Mouse (Mus musculus) midbrain, embryonic 16.5 days (tissue): Measurements from ENCODE around the gene Arsb. TPM values are rescaled to one million over a fixed set of nuclear protein-coding genes. Genes with fewer than 3 reads are reported as not detected.

Source experiments
- ATAC-seq: fragments of 200-750 bp; cut with Nextera tagmentation; 2 replicates; pipeline ENCODE4 v1.8.0; 2017; ENCODE audit warnings: moderate TSS enrichment
- H3K27ac ChIP-seq: fragments of 300-500 bp; sonication (generic); 2 replicates; pipeline ENCODE4 v1.5.1; 2014; ENCODE audit warnings: mild to moderate bottlenecking, low read length, mixed read lengths
- H3K27me3 ChIP-seq: fragments of 300-500 bp; sonication (generic); 2 replicates; pipeline ENCODE4 v1.6.1; 2014; ENCODE audit warnings: low read depth, low read length, mixed read lengths; ENCODE audit not compliant: control insufficient read depth, insufficient read depth
- H3K36me3 ChIP-seq: fragments of 300-500 bp; sonication (generic); 2 replicates; pipeline ENCODE4 v1.6.1; 2014; ENCODE audit warnings: mild to moderate bottlenecking, low read length, moderate library complexity, mixed read lengths; ENCODE audit not compliant: control insufficient read depth, insufficient read depth
- H3K4me1 ChIP-seq: fragments of 300-500 bp; sonication (generic); 2 replicates; pipeline ENCODE4 v1.6.1; 2014; ENCODE audit warnings: mild to moderate bottlenecking, low read length, mixed read lengths; ENCODE audit not compliant: control insufficient read depth, insufficient read depth
- H3K4me2 ChIP-seq: fragments of 300-500 bp; sonication (generic); 2 replicates; pipeline ENCODE4 v1.6.1; 2014; ENCODE audit warnings: mild to moderate bottlenecking, low read length, mixed read lengths
- H3K4me3 ChIP-seq: fragments of 300-500 bp; sonication (generic); 2 replicates; pipeline ENCODE4 v1.5.1; 2014; ENCODE audit warnings: low read depth, mild to moderate bottlenecking, low read length, moderate library complexity, mixed read lengths
- H3K9ac ChIP-seq: fragments of 300-500 bp; sonication (generic); 2 replicates; pipeline ENCODE4 v1.6.1; 2014; ENCODE audit warnings: low read depth, low read length, mixed read lengths
- H3K9me3 ChIP-seq: fragments of 300-500 bp; sonication (generic); replicated peaks from 2 replicates; pipeline ENCODE4 v1.6.1; 2014; ENCODE audit warnings: mild to moderate bottlenecking, low read length, mixed read lengths; ENCODE audit not compliant: control insufficient read depth, poor library complexity, severe bottlenecking
- WGBS: fragments of 180-500 bp; shearing (Covaris S2); extraction: QIAGEN DNeasy Blood & Tissue Kit; methylation state at CpG from one replicate; pipeline ENCODE4 v1.1.7; 2014; 5-methylcytosine and 5-hydroxymethylcytosine counted together
- polyA plus RNA-seq: library from polyadenylated mRNA; unstranded; fragments of >200 nt; fragmentation: Nextera tagmentation; extraction: Ambion mirVana; gene quantifications from 2 replicates; pipeline ENCODE4 v1.2.1, GENCODE M21; 2015

Gene Arsb
- polyA plus RNA-seq, 1 experiment from 2014 or later = 11.8 TPM

DNA sequence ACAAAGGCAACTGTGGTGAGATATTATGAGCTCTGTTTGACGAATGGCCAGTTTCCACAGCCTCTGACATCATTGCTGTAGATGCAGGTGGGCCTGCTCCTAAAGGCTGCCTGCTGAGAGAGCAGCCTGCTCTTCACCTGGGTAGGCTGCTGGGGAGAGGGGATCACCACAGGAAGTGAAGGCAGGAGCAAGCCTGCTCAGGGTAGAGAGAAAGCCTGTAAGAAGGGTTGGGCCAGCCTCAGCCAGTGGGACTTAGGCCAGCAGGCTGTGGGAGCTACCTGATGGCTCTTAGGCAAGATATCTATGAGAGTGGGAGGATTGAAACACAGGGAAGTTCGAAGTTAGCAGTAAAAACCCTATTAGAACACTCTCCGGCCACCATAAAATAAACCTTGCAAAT, 117.5 kb downstream of the Arsb start:
- Histone ChIP-seq H3K27me3 (no peaks in the 10 kb centered on the region), H3K9me3 (no peaks in the 10 kb centered on the region), H3K4me2 (no peak overlapping the region), H3K36me3 (no peaks in the 10 kb centered on the region), H3K4me1 (no peaks in the 10 kb centered on the region), H3K27ac (no peak overlapping the region), H3K9ac (no peak overlapping the region), H3K4me3 (no peak overlapping the region)
- WGBS = 87% methylated on average over 3 of the region's 3 CpGs
- ATAC-seq = no peak

DNA sequence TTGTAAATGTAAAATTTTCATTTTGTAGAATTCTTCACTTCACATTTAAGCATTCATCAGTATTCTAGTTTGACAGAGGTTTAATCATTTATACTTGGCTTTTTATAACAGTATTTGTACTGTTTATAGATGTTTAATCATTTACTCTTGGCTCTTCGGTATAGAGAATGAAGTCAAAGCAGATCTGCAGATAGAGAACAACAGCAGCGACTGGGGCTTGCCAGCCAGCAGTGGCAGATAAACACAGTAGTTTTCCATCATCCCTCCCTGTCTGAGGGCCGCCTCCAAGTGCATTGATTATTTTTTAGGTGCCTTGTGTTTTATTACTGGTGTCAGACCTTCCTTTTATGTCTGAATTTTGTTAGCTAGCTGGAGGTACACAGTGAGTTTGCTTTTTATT, 118.6 kb downstream of the Arsb start:
- H3K9ac ChIP-seq = no peak overlapping the region
- ATAC-seq = no peak
- no peaks in the 10 kb centered on the region for H3K4me1 ChIP-seq
- no peaks in the 10 kb centered on the region for H3K27me3 ChIP-seq
- no peak overlapping the region for H3K27ac ChIP-seq
- no peak overlapping the region for H3K4me2 ChIP-seq
- H3K4me3 ChIP-seq = no peak overlapping the region
- H3K36me3 ChIP-seq = no peaks in the 10 kb centered on the region
- no peaks in the 10 kb centered on the region for H3K9me3 ChIP-seq
- WGBS = 85% methylated on average over 3 of the region's 3 CpGs

DNA sequence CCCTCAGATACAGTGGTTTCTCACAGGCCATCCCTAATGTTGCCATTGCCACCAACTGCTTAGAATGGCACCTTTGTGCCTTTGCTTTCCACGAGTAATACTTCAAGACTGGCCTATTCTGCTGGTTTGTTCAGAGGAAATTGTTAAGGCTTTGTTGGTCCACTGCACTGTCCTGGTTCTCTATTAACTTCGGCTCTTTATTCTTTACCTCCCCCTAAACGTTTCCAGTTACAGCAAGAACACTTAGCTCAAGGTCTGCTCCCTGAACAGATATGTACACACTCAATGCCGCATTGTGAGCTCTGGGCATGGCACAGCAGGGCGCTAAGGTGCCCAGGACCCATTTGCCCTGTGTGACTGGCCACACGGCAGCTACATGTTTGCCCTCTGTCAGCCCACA, 119.8 kb downstream of the Arsb start:
- no peaks in the 10 kb centered on the region for H3K4me1 ChIP-seq
- 81% methylated on average over 6 of the region's 6 CpGs for WGBS
- H3K9me3 ChIP-seq = no peaks in the 10 kb centered on the region
- H3K36me3 ChIP-seq = no peaks in the 10 kb centered on the region
- no peak overlapping the region for H3K4me2 ChIP-seq
- no peak overlapping the region for H3K9ac ChIP-seq
- no peak overlapping the region for H3K4me3 ChIP-seq
- no peak overlapping the region for H3K27ac ChIP-seq
- no peaks in the 10 kb centered on the region for H3K27me3 ChIP-seq
- no peak for ATAC-seq

DNA sequence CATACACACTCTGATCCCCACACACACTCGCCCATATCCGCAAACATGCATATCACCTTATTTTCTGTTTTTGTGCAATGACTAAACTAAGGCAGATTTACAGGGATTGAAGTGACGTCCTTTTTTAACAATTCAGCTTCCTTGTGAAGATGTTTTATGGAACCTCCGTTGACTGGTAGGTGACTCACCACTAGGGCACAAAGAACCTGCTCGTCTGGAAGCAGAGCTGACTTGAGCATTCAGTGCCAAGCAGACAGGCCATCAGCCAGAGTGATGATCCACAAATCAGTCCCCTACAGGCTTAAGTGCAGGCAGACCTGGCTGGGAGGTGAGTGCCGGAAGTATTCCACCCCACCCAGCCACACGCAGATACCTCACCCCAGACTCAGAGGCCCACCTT, 120.7 kb downstream of the Arsb start:
- no peaks in the 10 kb centered on the region for H3K9me3 ChIP-seq
- no peak for ATAC-seq
- no peak overlapping the region for H3K4me3 ChIP-seq
- 89% methylated on average over 7 of the region's 7 CpGs for WGBS
- H3K9ac ChIP-seq = no peak overlapping the region
- no peaks in the 10 kb centered on the region for H3K27me3 ChIP-seq
- no peaks in the 10 kb centered on the region for H3K4me1 ChIP-seq
- no peak overlapping the region for H3K4me2 ChIP-seq
- H3K36me3 ChIP-seq = no peaks in the 10 kb centered on the region
- no peak overlapping the region for H3K27ac ChIP-seq

DNA sequence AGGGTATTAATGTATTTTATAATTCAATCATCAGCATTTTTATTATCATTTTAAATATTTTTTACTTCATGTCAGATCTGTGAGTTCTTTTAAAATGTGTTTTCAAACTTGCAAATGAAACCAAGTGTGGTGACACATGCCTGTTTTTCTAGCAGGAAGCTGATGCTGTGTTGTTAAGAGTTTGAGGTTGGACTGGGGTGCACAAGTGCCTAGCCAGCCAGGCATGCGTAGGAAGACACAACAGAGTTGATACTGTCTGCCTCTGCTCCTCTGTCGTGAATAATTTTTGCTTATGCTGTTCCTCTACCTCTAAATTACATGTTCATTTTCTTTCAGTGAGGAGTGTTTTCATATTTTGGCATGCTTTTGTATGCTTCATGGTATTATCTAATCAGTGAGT, 122.7 kb downstream of the Arsb start:
- no peaks in the 10 kb centered on the region for H3K9me3 ChIP-seq
- H3K4me3 ChIP-seq = no peak overlapping the region
- no peak for ATAC-seq
- H3K4me1 ChIP-seq = no peaks in the 10 kb centered on the region
- no peaks in the 10 kb centered on the region for H3K27me3 ChIP-seq
- no peak overlapping the region for H3K4me2 ChIP-seq
- no peak overlapping the region for H3K9ac ChIP-seq
- H3K36me3 ChIP-seq = no peaks in the 10 kb centered on the region
- no peak overlapping the region for H3K27ac ChIP-seq
- 91% methylated on average over 2 of the region's 2 CpGs for WGBS

DNA sequence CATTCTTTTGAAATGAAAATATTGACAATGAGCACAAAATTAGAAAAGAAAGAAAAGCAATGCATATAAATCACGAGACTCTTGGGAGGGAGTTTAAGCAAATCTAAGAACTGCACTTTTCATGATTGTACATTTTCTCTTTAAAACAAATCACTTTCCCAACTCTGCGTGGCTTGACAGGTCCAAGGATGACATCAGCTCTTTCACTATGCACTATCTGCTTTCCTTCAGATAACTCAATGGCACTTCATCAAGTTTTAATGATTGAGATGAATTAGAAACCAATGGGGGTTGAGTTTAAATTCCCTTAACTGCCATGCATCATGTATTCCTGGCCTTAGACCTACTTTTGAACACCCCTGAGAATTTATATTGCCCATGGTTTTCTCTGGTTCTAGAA, 124.0 kb downstream of the Arsb start:
- no peak for ATAC-seq
- no peaks in the 10 kb centered on the region for H3K36me3 ChIP-seq
- WGBS = 83% methylated on average over 2 of the region's 2 CpGs
- no peak overlapping the region for H3K27ac ChIP-seq
- no peak overlapping the region for H3K4me2 ChIP-seq
- no peaks in the 10 kb centered on the region for H3K27me3 ChIP-seq
- no peaks in the 10 kb centered on the region for H3K9me3 ChIP-seq
- no peaks in the 10 kb centered on the region for H3K4me1 ChIP-seq
- H3K9ac ChIP-seq = no peak overlapping the region
- no peak overlapping the region for H3K4me3 ChIP-seq

DNA sequence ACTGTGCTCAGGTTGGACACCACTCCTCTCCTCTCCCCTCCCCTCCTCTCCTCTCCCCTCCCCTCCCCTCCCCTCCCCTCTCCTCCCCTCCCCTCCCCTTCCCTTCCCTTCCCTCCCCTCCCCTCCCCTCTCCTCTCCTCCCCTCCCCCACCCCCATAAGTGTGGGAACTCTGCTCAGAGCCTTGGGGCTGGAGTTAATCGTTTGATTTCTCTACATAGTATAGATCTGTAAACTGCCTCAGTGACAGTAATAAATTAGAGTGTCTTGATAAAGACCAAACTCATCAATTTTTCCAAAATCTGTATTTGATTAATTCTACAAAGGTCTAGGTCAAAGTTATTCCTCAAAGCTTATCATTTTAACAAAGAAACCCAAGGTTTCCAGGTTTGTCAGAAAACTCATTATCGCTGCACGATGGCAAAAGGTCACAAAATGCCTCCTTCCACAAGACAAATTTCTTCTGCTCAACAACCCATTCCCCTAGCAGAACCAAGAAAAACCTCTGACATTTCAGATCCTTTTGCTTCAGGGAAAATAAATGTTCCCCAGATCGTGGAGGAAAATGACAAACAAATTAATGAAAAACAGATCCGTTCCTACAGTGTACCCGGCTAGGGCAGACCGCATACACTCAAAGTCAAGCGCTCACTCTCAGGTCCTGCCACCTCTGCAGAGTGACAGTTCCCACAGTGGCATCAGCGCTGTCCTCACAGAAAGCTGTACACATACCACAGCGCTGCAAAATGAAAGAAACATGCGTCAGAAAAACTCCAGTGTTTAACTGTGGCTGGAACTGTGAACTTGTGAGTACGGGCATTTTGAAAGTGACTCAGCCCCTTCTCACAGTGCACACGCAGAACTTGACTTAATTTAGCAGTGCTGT, 126.8 kb downstream of the Arsb start:
- H3K27ac ChIP-seq = no peak overlapping the region
- H3K4me3 ChIP-seq = no peak overlapping the region
- ATAC-seq = no peak
- no peak overlapping the region for H3K4me2 ChIP-seq
- no peaks in the 10 kb centered on the region for H3K4me1 ChIP-seq
- no peaks in the 10 kb centered on the region for H3K27me3 ChIP-seq
- no peak overlapping the region for H3K9ac ChIP-seq
- WGBS = 64% methylated on average over 13 of the region's 13 CpGs
- H3K36me3 ChIP-seq = no peaks in the 10 kb centered on the region
- no peaks in the 10 kb centered on the region for H3K9me3 ChIP-seq

DNA sequence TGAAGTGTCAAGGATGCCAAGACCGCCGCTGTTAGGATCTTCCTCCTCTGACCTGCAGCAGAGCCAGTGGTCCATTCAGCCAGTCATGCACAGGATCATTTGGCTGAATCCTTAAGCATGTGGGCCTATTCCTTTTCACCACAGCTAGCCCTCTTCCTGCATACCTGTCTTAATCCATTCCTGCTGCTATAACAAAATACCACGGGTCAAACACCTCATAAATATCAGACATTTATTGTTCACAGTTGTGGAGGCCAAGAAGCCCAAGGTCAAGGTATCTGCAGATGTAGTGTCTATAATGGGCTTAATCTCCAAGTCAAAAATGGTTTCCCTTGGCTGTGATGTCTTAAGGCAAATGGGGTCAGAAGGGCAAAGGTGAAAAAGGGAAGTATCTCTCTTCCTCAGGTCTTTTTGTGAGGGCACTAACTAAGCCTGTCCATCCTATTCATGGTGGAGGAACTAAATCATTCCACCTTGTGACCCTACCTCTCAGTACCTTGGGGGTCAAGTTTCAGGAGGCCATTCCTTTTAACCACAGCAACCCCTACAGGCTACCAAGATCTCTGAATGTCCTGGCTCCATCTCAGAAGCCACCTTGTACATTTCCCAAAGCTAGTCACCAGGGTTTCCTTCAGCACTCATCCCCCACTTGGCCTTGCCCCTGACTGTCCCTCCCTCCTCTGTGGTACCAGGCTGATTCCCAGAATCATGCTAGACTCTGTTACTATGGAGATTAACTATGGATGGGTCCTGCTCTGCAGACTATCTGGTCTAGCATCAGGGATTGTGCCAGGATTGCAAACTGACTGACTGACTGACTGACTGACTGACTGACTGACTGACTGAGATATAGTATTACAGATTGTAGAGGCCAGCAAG, 128.2 kb downstream of the Arsb start:
- H3K9ac ChIP-seq = no peak overlapping the region
- 97% methylated on average over 3 of the region's 3 CpGs for WGBS
- no peak overlapping the region for H3K27ac ChIP-seq
- H3K4me3 ChIP-seq = no peak overlapping the region
- H3K9me3 ChIP-seq = no peaks in the 10 kb centered on the region
- H3K27me3 ChIP-seq = no peaks in the 10 kb centered on the region
- H3K4me1 ChIP-seq = no peaks in the 10 kb centered on the region
- ATAC-seq = no peak
- H3K36me3 ChIP-seq = no peaks in the 10 kb centered on the region
- no peak overlapping the region for H3K4me2 ChIP-seq
